Mouse (Mus musculus) E14TG2a.4 (cell line): Measurements from ENCODE around the gene Trim56.

Experiments
- CTCF ChIP-seq: conservative IDR thresholded peaks from 2 replicates; pipeline ENCODE4 v1.5.1; 2014; ENCODE audit warnings: low read length
- NANOG ChIP-seq: IDR thresholded peaks from 2 replicates; pipeline ENCODE4 v1.6.1; 2014; ENCODE audit warnings: borderline replicate concordance, low read length, mixed read lengths
- POU5F1 ChIP-seq: IDR thresholded peaks from 2 replicates; pipeline ENCODE4 v1.6.1; 2014; ENCODE audit warnings: low read length, borderline replicate concordance

GRCm38 (mm10) chr5:137065454-137065853 lies 50.6 kb downstream of the Trim56 start:
- TF ChIP-seq POU5F1 (no peak), CTCF (no peak), NANOG (no peak)
